Mouse (Mus musculus) liver, postnatal 0 days (tissue): ENCODE results near the gene Fhl1. TPM values are rescaled to one million over a fixed set of nuclear protein-coding genes. Genes with fewer than 3 reads are reported as not detected.

Experiments
- ATAC-seq: fragments of 200-750 bp; cut with Nextera tagmentation; 2 replicates; pipeline ENCODE4 v1.8.0; 2017; ENCODE audit warnings: mild to moderate bottlenecking, moderate library complexity
- DNase-seq: peaks from one replicate; pipeline ENCODE4 v3.0.0-alpha.2; 2016
- H3K27ac ChIP-seq: fragments of 300-500 bp; sonication (generic); 2 replicates; pipeline ENCODE4 v1.5.1; 2014; ENCODE audit warnings: antibody characterized with exemption, moderate library complexity, mild to moderate bottlenecking, low read depth
- H3K27me3 ChIP-seq: fragments of 300-500 bp; sonication (generic); 2 replicates; pipeline ENCODE4 v1.6.1; 2014; ENCODE audit warnings: low read length, control low read depth, mixed read lengths; ENCODE audit not compliant: insufficient read depth
- H3K36me3 ChIP-seq: fragments of 300-500 bp; sonication (generic); replicated peaks from 2 replicates; pipeline ENCODE4 v1.6.1; 2014; ENCODE audit warnings: mild to moderate bottlenecking, control low read depth, low read length, moderate library complexity, mixed read lengths; ENCODE audit not compliant: insufficient read depth
- H3K4me1 ChIP-seq: fragments of 300-500 bp; sonication (generic); 2 replicates; pipeline ENCODE4 v1.6.1; 2014; ENCODE audit warnings: antibody characterized with exemption, mild to moderate bottlenecking, control low read depth; ENCODE audit not compliant: insufficient read depth
- H3K4me2 ChIP-seq: fragments of 300-500 bp; sonication (generic); 2 replicates; pipeline ENCODE4 v1.6.1; 2014; ENCODE audit warnings: low read depth, mild to moderate bottlenecking, low read length, moderate library complexity, mixed read lengths
- H3K4me3 ChIP-seq: fragments of 300-500 bp; sonication (generic); 2 replicates; pipeline ENCODE4 v1.5.1; 2014; ENCODE audit warnings: low read depth, low read length
- H3K9ac ChIP-seq: fragments of 300-500 bp; sonication (generic); replicated peaks from 2 replicates; pipeline ENCODE4 v1.6.1; 2014; ENCODE audit warnings: mild to moderate bottlenecking, moderate library complexity
- H3K9me3 ChIP-seq: fragments of 300-500 bp; sonication (generic); 2 replicates; pipeline ENCODE4 v1.6.1; 2016; ENCODE audit warnings: mild to moderate bottlenecking, control low read depth, low read length, mixed read lengths
- CTCF ChIP-seq: sonication (generic); IDR thresholded peaks from 2 replicates; pipeline ENCODE4 v1.5.1; 2016; ENCODE audit warnings: antibody characterized with exemption, low read depth
- EP300 ChIP-seq: IDR thresholded peaks from 2 replicates; pipeline ENCODE4 v1.6.1; 2016; ENCODE audit warnings: antibody characterized with exemption, low read depth, mild to moderate bottlenecking
- WGBS: fragments of 180-500 bp; shearing (Covaris S2); extraction: QIAGEN DNeasy Blood & Tissue Kit; methylation state at CpG from one replicate; pipeline ENCODE4 v1.1.7; 2014; ENCODE audit not compliant: insufficient replicate concordance; 5-methylcytosine and 5-hydroxymethylcytosine counted together
- polyA plus RNA-seq: library from polyadenylated mRNA; unstranded; fragments of >200 nt; fragmentation: Nextera tagmentation; extraction: Ambion mirVana; gene quantifications from 2 replicates; pipeline ENCODE4 v1.2.1, GENCODE M21; 2015

Fhl1 gene
- polyA plus RNA-seq, 1 experiment from 2014 or later, result 14.8 TPM

GRCm38 (mm10) chrX:56737848-56738554 lies 6.4 kb downstream of the Fhl1 start:
- no peaks in the 10 kb centered on the region for H3K4me1 ChIP-seq
- H3K4me2 ChIP-seq, result no peak overlapping the region
- WGBS, result 58% methylated on average over 5 of the region's 5 CpGs
- H3K36me3 ChIP-seq, result no peaks in the 10 kb centered on the region
- ATAC-seq (no peak), DNase-seq (no peak)
- H3K27me3 ChIP-seq, result peaks cover 6% of the 10 kb centered on the region; the same call in 1 of the 2 replicates
- H3K4me3 ChIP-seq, result no peak overlapping the region
- no peak overlapping the region for H3K9ac ChIP-seq
- H3K27ac ChIP-seq, result no peak overlapping the region
- H3K9me3 ChIP-seq, result no peaks in the 10 kb centered on the region
- TF ChIP-seq EP300, result no peak
- TF ChIP-seq CTCF, result no peak

- ATAC-seq (no peak), DNase-seq (no peak)
- H3K9ac ChIP-seq, result no peak overlapping the region
- WGBS, result 26% methylated on average over 3 of the region's 3 CpGs
- TF ChIP-seq CTCF, result no peak
- no peak for TF ChIP-seq EP300
- no peaks in the 10 kb centered on the region for H3K4me1 ChIP-seq
- no peaks in the 10 kb centered on the region for H3K9me3 ChIP-seq
- no peaks in the 10 kb centered on the region for H3K36me3 ChIP-seq
- H3K27me3 ChIP-seq, result no peaks in the 10 kb centered on the region
- H3K4me3 ChIP-seq, result no peak overlapping the region
- no peak overlapping the region for H3K4me2 ChIP-seq
- no peak overlapping the region for H3K27ac ChIP-seq
Measured at GRCm38 (mm10) chrX:56741428-56741827, 9.8 kb downstream of the Fhl1 start.

- no peak overlapping the region for H3K4me3 ChIP-seq
- H3K4me2 ChIP-seq, result no peak overlapping the region
- no peak for DNase-seq
- no peak overlapping the region for H3K9ac ChIP-seq
- 61% methylated on average over 4 of the region's 4 CpGs for WGBS
- H3K27me3 ChIP-seq, result no peaks in the 10 kb centered on the region
- TF ChIP-seq EP300, result no peak
- peak; percentile 44; the same call in 1 of the 2 replicates for TF ChIP-seq CTCF
- no peak overlapping the region for H3K27ac ChIP-seq
- no peak for ATAC-seq
- 0 out of 2 replicates have a peak, but pooled peaks cover 2% of the 10 kb centered on the region for H3K4me1 ChIP-seq
- no peaks in the 10 kb centered on the region for H3K9me3 ChIP-seq
- H3K36me3 ChIP-seq, result no peaks in the 10 kb centered on the region
Measured at GRCm38 (mm10) chrX:56751536-56751935, 19.9 kb downstream of the Fhl1 start.

- no peaks in the 10 kb centered on the region for H3K27me3 ChIP-seq
- no peak overlapping the region for H3K9ac ChIP-seq
- no peaks in the 10 kb centered on the region for H3K36me3 ChIP-seq
- DNase-seq (no peak), ATAC-seq (peak; percentile 67)
- H3K4me3 ChIP-seq, result no peak overlapping the region
- 0 out of 2 replicates have a peak, but pooled peaks cover 2% of the 10 kb centered on the region for H3K4me1 ChIP-seq
- TF ChIP-seq EP300 (no peak), CTCF (no peak)
- WGBS, result 62% methylated on average over 6 of the region's 6 CpGs
- no peak overlapping the region for H3K27ac ChIP-seq
- peak overlapping the region; percentile 1; the same call in 1 of the 2 replicates for H3K4me2 ChIP-seq
- no peaks in the 10 kb centered on the region for H3K9me3 ChIP-seq
Measured at GRCm38 (mm10) chrX:56752144-56752543, 20.6 kb downstream of the Fhl1 start.

GRCm38 (mm10) chrX:56753317-56754289 lies 22.0 kb downstream of the Fhl1 start:
- Histone ChIP-seq H3K4me1 (0 out of 2 replicates have a peak, but pooled peaks cover 2% of the 10 kb centered on the region), H3K27me3 (no peaks in the 10 kb centered on the region), H3K36me3 (no peaks in the 10 kb centered on the region), H3K9me3 (no peaks in the 10 kb centered on the region), H3K9ac (no peak overlapping the region), H3K27ac (no peak overlapping the region), H3K4me3 (no peak overlapping the region), H3K4me2 (no peak overlapping the region)
- DNase-seq (no peak), ATAC-seq (no peak)
- WGBS, result 78% methylated on average over 8 of the region's 8 CpGs
- TF ChIP-seq CTCF, result no peak
- no peak for TF ChIP-seq EP300

- no peaks in the 10 kb centered on the region for H3K27me3 ChIP-seq
- no peak overlapping the region for H3K4me2 ChIP-seq
- ATAC-seq, result peak; percentile 56; the same call in 1 of the 2 replicates
- no peak overlapping the region for H3K4me3 ChIP-seq
- peak; percentile 68 for TF ChIP-seq CTCF
- no peak for TF ChIP-seq EP300
- no peaks in the 10 kb centered on the region for H3K36me3 ChIP-seq
- H3K9me3 ChIP-seq, result no peaks in the 10 kb centered on the region
- peak; percentile 41 for DNase-seq
- WGBS, result 45% methylated on average over 2 of the region's 2 CpGs
- no peak overlapping the region for H3K9ac ChIP-seq
- H3K4me1 ChIP-seq, result 0 out of 2 replicates have a peak, but pooled peaks cover 2% of the 10 kb centered on the region
- H3K27ac ChIP-seq, result no peak overlapping the region
Measured at GRCm38 (mm10) chrX:56755646-56756045, 24.1 kb downstream of the Fhl1 start.
